In genomic region chr10:111932621-111933345, GRCm38 (mm10) we compare ENCODE assay signal across 19 mouse cellular contexts. TPM values are rescaled to one million over a fixed set of nuclear protein-coding genes. Genes with fewer than 3 reads are reported as not detected.
A peak's percentile ranks its signal among the peaks of the same experiment; 100 is the strongest.
DNase-seq lines count a peak whose midpoint lies in the region; ATAC-seq and TF ChIP-seq lines count a peak whose summit lies in the region.
"Had no signal": no experiment of that assay in that cellular context is flagged by ENCODE, and none has a peak within 500 bp of the region (broad histone marks: within the 10 kb centered on the region; RNA-seq: fewer than 3 reads in every experiment).

No protein-coding gene starts in this region.

- DNase-seq in embryo, embryonic 10 days (ENCODE audit: low spot score): peak; percentile 74
- no peak for DNase-seq in embryo, embryonic 9.5 days (ENCODE audit: extremely low spot score)
- no peak for DNase-seq in lung, postnatal 10 days
- peak; percentile 71 for DNase-seq in embryonic facial prominence, embryonic 14.5 days (ENCODE audit: low spot score)
- peak; percentile 42 for DNase-seq in midbrain, postnatal 0 days (ENCODE audit: low spot score)
- DNase-seq in spleen, adult 18-20 months: no peak
- DNase-seq: cerebellum, adult 11 months; cerebellum, postnatal 36 days; kidney, adult 18-20 months; thymus, postnatal 14 days had no signal

- no peak overlapping the region for H3K4me2 ChIP-seq in lung, embryonic 16.5 days (ENCODE audit: low read depth, low read length)
- no peak overlapping the region for H3K4me2 ChIP-seq in embryonic facial prominence, embryonic 14.5 days (ENCODE audit: low read depth, low read length)
- no peak overlapping the region for H3K4me2 ChIP-seq in midbrain, postnatal 0 days (ENCODE audit: low read depth, low read length, poor library complexity, severe bottlenecking)
- no peak overlapping the region for H3K4me2 ChIP-seq in kidney, embryonic 15.5 days
- H3K4me2 ChIP-seq: limb, embryonic 13.5 days; neural tube, embryonic 15.5 days had no signal

- no peaks in the 10 kb centered on the region for H3K27me3 ChIP-seq in lung, embryonic 16.5 days (ENCODE audit: control insufficient read depth, insufficient read depth, low read depth, low read length)
- no peaks in the 10 kb centered on the region for H3K27me3 ChIP-seq in embryonic facial prominence, embryonic 14.5 days (replicated peaks; ENCODE audit: control insufficient read depth, insufficient read depth, low read length)
- no peaks in the 10 kb centered on the region for H3K27me3 ChIP-seq in midbrain, postnatal 0 days (ENCODE audit: insufficient read depth, low read length)
- no peaks in the 10 kb centered on the region for H3K27me3 ChIP-seq in kidney, embryonic 15.5 days
- H3K27me3 ChIP-seq: limb, embryonic 13.5 days; neural tube, embryonic 15.5 days; Patski had no signal

- no peak for ATAC-seq in lung, embryonic 16.5 days (ENCODE audit: low read depth)
- no peak for ATAC-seq in embryonic facial prominence, embryonic 14.5 days (ENCODE audit: low read depth)
- no peak for ATAC-seq in midbrain, postnatal 0 days (ENCODE audit: low FRiP score)
- ATAC-seq in kidney, embryonic 15.5 days (replicated peaks; ENCODE audit: low FRiP score): no peak
- ATAC-seq: forebrain, embryonic 14.5 days; hindbrain, embryonic 16.5 days; Patski had no signal

- 50% methylated on average over 11 of the region's 11 CpGs for WGBS in lung, embryonic 16.5 days
- WGBS in embryonic facial prominence, embryonic 14.5 days: 36% methylated on average over 11 of the region's 11 CpGs
- 19% methylated on average over 11 of the region's 11 CpGs for WGBS in midbrain, postnatal 0 days
- WGBS in kidney, embryonic 15.5 days: 68% methylated on average over 11 of the region's 11 CpGs

- no peaks in the 10 kb centered on the region for H3K36me3 ChIP-seq in lung, embryonic 16.5 days (ENCODE audit: control insufficient read depth, insufficient read depth, low read length)
- H3K36me3 ChIP-seq in embryonic facial prominence, embryonic 14.5 days (ENCODE audit: control insufficient read depth, insufficient read depth, low read length): no peaks in the 10 kb centered on the region
- H3K36me3 ChIP-seq in midbrain, postnatal 0 days (ENCODE audit: insufficient read depth, low read length): no peaks in the 10 kb centered on the region
- no peaks in the 10 kb centered on the region for H3K36me3 ChIP-seq in kidney, embryonic 15.5 days
- H3K36me3 ChIP-seq: limb, embryonic 13.5 days; neural tube, embryonic 15.5 days had no signal

- peaks cover 23% of the 10 kb centered on the region for H3K4me1 ChIP-seq in lung, embryonic 16.5 days (replicated peaks; ENCODE audit: control insufficient read depth, insufficient read depth, low read length)
- peaks cover 12% of the 10 kb centered on the region for H3K4me1 ChIP-seq in embryonic facial prominence, embryonic 14.5 days (ENCODE audit: control insufficient read depth, insufficient read depth, low read length)
- H3K4me1 ChIP-seq in midbrain, postnatal 0 days (ENCODE audit: insufficient read depth, low read length): no peaks in the 10 kb centered on the region
- H3K4me1 ChIP-seq in kidney, embryonic 15.5 days: peaks cover 21% of the 10 kb centered on the region

- no peak for TF ChIP-seq CTCF in midbrain, postnatal 0 days (IDR thresholded peaks at IDR 0.05)

- H3K9ac ChIP-seq in lung, embryonic 16.5 days (ENCODE audit: low read length): peak overlapping the region; percentile 14; the same call in 1 of the 2 replicates
- no peak overlapping the region for H3K9ac ChIP-seq in embryonic facial prominence, embryonic 14.5 days (ENCODE audit: low read depth, low read length)
- H3K9ac ChIP-seq in midbrain, postnatal 0 days (replicated peaks; ENCODE audit: low read length, poor library complexity, severe bottlenecking): no peak overlapping the region
- no peak overlapping the region for H3K9ac ChIP-seq in kidney, embryonic 15.5 days
- H3K9ac ChIP-seq: limb, embryonic 13.5 days; neural tube, embryonic 15.5 days had no signal

- no peaks in the 10 kb centered on the region for H3K9me3 ChIP-seq in lung, embryonic 16.5 days (ENCODE audit: control insufficient read depth, low read length)
- no peaks in the 10 kb centered on the region for H3K9me3 ChIP-seq in embryonic facial prominence, embryonic 14.5 days (ENCODE audit: control insufficient read depth, low read length)
- H3K9me3 ChIP-seq in midbrain, postnatal 0 days (ENCODE audit: low read length): no peaks in the 10 kb centered on the region
- H3K9me3 ChIP-seq in kidney, embryonic 15.5 days (replicated peaks): no peaks in the 10 kb centered on the region
- H3K9me3 ChIP-seq: limb, embryonic 13.5 days; neural tube, embryonic 15.5 days had no signal

- no peak overlapping the region for H3K27ac ChIP-seq in lung, embryonic 16.5 days (ENCODE audit: low read length)
- no peak overlapping the region for H3K27ac ChIP-seq in embryonic facial prominence, embryonic 14.5 days (replicated peaks; ENCODE audit: low read depth, low read length)
- H3K27ac ChIP-seq in midbrain, postnatal 0 days (ENCODE audit: low read depth, low read length): no peak overlapping the region
- no peak overlapping the region for H3K27ac ChIP-seq in kidney, embryonic 15.5 days
- H3K27ac ChIP-seq: left cerebral cortex, adult 2 months; limb, embryonic 13.5 days; neural tube, embryonic 15.5 days; stomach, postnatal 0 days had no signal

- H3K4me3 ChIP-seq in lung, embryonic 16.5 days (ENCODE audit: low read length): no peak overlapping the region
- no peak overlapping the region for H3K4me3 ChIP-seq in embryonic facial prominence, embryonic 14.5 days (ENCODE audit: low read depth, low read length)
- no peak overlapping the region for H3K4me3 ChIP-seq in midbrain, postnatal 0 days (ENCODE audit: low read depth, low read length)
- no peak overlapping the region for H3K4me3 ChIP-seq in kidney, embryonic 15.5 days (replicated peaks)
- H3K4me3 ChIP-seq: left cerebral cortex, adult 2 months; limb, embryonic 13.5 days; neural tube, embryonic 15.5 days had no signal

RNA-seq across cellular contexts. Expression of gene Krr1, which starts 39.7 kb away (rescaled TPM):
- 42.4 and 50.5 TPM in 2 replicates for polyA plus RNA-seq in lung, embryonic 16.5 days (2015; fragmentation: Nextera tagmentation; extraction: Ambion mirVana)
- polyA plus RNA-seq in embryonic facial prominence, embryonic 14.5 days (2014; fragmentation: Nextera tagmentation; extraction: Ambion mirVana): 36.8 and 45.9 TPM in 2 replicates
- 26.2 and 27.5 TPM in 2 replicates for total RNA-seq in midbrain, postnatal 0 days (2014; rRNA removed)
- 27.5 and 27.9 TPM in 2 replicates for polyA plus RNA-seq in midbrain, postnatal 0 days (2015; fragmentation: Nextera tagmentation; extraction: Ambion mirVana)
- polyA plus RNA-seq in kidney, embryonic 15.5 days (2015; fragmentation: Nextera tagmentation; extraction: Ambion mirVana): 50.0 and 52.8 TPM in 2 replicates

Comparison
In these comparisons a context has a peak if more than half of its experiments do, and no peak if none do; other contexts are left out.
1. DNase-seq: peak in embryo, embryonic 10 days (single experiment), embryonic facial prominence, embryonic 14.5 days (single experiment) and midbrain, postnatal 0 days (single experiment); none in embryo, embryonic 9.5 days (single experiment), lung, postnatal 10 days (single experiment) and spleen, adult 18-20 months (0 of 2).